Mouse (Mus musculus) hindbrain, postnatal 0 days (tissue): Measurements from ENCODE around the gene Sac3d1. TPM values are rescaled to one million over a fixed set of nuclear protein-coding genes. Genes with fewer than 3 reads are reported as not detected.
A peak's percentile ranks its signal among the peaks of the same experiment; 100 is the strongest.

Source experiments
- ATAC-seq: fragments of 200-750 bp; cut with Nextera tagmentation; 2 replicates; pipeline ENCODE4 v1.8.0; 2017; ENCODE audit warnings: mild to moderate bottlenecking, moderate TSS enrichment, moderate library complexity
- DNase-seq: peaks from one replicate; pipeline ENCODE4 v3.0.0-alpha.2; 2015; ENCODE audit warnings: low spot score
- H3K27ac ChIP-seq: fragments of 300-500 bp; sonication (generic); 2 replicates; pipeline ENCODE4 v1.5.1; 2014; ENCODE audit warnings: mild to moderate bottlenecking
- H3K27me3 ChIP-seq: fragments of 300-500 bp; sonication (generic); 2 replicates; pipeline ENCODE4 v1.6.1; 2014; ENCODE audit warnings: low read length, mixed read lengths; ENCODE audit not compliant: insufficient read depth
- H3K36me3 ChIP-seq: fragments of 300-500 bp; sonication (generic); 2 replicates; pipeline ENCODE4 v1.6.1; 2014; ENCODE audit warnings: low read length, mixed read lengths; ENCODE audit not compliant: insufficient read depth
- H3K4me1 ChIP-seq: fragments of 300-500 bp; sonication (generic); 2 replicates; pipeline ENCODE4 v1.6.1; 2014; ENCODE audit warnings: antibody characterized with exemption, low read length, mixed read lengths; ENCODE audit not compliant: insufficient read depth
- H3K4me2 ChIP-seq: fragments of 300-500 bp; sonication (generic); 2 replicates; pipeline ENCODE4 v1.6.1; 2014; ENCODE audit warnings: low read depth, mild to moderate bottlenecking, low read length, moderate library complexity, mixed read lengths
- H3K4me3 ChIP-seq: fragments of 300-500 bp; sonication (generic); 2 replicates; pipeline ENCODE4 v1.5.1; 2014; ENCODE audit warnings: low read length
- H3K9ac ChIP-seq: fragments of 300-500 bp; sonication (generic); replicated peaks from 2 replicates; pipeline ENCODE4 v1.6.1; 2014; ENCODE audit warnings: mild to moderate bottlenecking, low read length, moderate library complexity, mixed read lengths
- H3K9me3 ChIP-seq: fragments of 300-500 bp; sonication (generic); 2 replicates; pipeline ENCODE4 v1.6.1; 2016; ENCODE audit warnings: low read length, mixed read lengths
- CTCF ChIP-seq: IDR thresholded peaks from 2 replicates; pipeline ENCODE4 v1.5.1; 2016; ENCODE audit warnings: antibody characterized with exemption, control low read depth, low read depth
- WGBS: fragments of 180-500 bp; shearing (Covaris S2); extraction: QIAGEN DNeasy Blood & Tissue Kit; methylation state at CpG from one replicate; pipeline ENCODE4 v1.1.7; 2014; 5-methylcytosine and 5-hydroxymethylcytosine counted together
- polyA plus RNA-seq: library from polyadenylated mRNA; unstranded; fragments of >200 nt; fragmentation: Nextera tagmentation; extraction: Ambion mirVana; gene quantifications from 2 replicates; pipeline ENCODE4 v1.2.1, GENCODE M21; 2015
- total RNA-seq: library from RNA; depleted of rRNA; stranded (reverse); fragments of >200 nt; gene quantifications from 2 replicates; pipeline ENCODE4 v1.2.3, GENCODE M21; 2014

The Sac3d1 gene
- total and polyA plus RNA-seq, 2 experiments from 2014 or later: 51.9 to 91.5 TPM

DNA sequence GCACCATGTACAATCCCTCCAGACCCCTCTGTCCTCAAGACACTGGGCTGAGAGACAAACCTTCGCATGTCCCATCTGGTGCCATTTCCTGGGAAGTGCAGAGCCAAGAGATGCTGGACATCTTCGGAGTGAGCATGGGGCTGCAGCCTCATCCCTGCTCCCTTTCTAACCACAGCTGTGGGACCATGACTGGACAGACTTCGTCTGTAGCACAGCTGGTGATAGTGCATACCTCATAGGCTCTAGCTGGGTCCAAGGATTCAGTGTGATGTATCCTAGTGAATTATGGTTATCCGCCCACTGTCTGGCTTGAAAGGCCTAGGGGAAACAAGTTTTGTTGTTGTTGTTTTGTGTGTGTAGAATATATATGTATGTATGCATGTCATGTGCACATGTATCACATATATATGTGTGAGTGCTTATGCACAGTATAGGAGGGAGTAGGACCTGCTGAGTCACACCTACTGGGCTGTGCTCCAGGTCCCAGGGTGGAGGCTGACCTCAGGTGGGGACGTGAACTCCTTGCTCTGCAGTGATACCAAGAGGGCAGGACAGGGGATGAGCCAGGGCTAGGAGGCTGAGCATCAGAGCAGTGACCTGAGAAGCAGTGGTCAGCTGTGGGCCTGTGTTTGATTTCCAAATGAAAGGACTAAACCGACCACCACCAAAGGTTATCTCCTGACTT lies 16.1 kb downstream of the Sac3d1 start:
- no peaks in the 10 kb centered on the region for H3K27me3 ChIP-seq
- no peak overlapping the region for H3K4me2 ChIP-seq
- H3K9ac ChIP-seq: no peak overlapping the region
- no peak overlapping the region for H3K4me3 ChIP-seq
- H3K36me3 ChIP-seq: no peaks in the 10 kb centered on the region
- H3K4me1 ChIP-seq: no peaks in the 10 kb centered on the region
- no peak for DNase-seq
- 75% methylated on average over 6 of the region's 6 CpGs for WGBS
- ATAC-seq: no peak
- H3K27ac ChIP-seq: no peak overlapping the region
- TF ChIP-seq CTCF: no peak
- H3K9me3 ChIP-seq: no peaks in the 10 kb centered on the region

DNA sequence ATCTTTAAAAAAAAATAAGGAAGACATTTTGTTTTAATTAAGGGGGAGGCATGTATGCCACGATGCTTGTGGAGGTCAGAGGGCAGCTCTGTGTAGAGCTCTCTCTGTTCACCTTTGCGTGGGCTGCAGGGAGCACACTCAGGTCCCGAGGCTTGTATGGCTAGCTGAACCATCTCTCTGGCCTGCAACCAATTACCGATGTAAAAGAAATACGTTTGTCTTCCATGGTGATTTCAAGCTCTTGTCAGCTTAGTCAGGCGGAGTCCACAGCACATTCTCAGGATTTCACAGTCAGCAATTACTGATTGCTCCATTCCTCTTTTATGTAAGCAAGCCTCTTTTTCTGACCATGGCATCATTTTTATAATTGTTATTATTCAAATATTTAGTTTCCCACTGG lies 17.3 kb downstream of the Sac3d1 start:
- WGBS: 66% methylated on average over 6 of the region's 6 CpGs

DNA sequence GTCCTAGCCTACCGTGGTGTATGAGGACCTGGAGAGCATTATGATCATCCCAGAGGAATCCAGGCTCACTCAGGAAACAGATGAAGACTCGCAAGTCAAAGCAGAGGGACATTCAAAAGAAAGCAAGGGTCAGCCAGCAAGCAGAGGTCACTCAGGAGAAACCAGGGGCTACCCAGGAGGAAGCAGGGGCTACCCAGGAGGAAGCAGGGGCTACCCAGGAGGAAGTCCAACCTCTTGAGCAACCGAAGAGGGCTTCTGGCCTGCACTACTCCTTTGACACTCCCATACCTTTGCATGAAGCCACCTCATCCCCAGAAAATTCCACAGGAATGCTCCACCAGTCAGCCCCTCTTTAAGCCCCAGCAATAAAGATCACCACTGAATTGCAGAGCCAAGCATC lies 20.6 kb downstream of the Sac3d1 start:
- Histone ChIP-seq H3K27me3 (no peaks in the 10 kb centered on the region), H3K36me3 (no peaks in the 10 kb centered on the region), H3K4me2 (no peak overlapping the region), H3K9ac (no peak overlapping the region), H3K4me3 (no peak overlapping the region), H3K4me1 (no peaks in the 10 kb centered on the region), H3K9me3 (no peaks in the 10 kb centered on the region), H3K27ac (no peak overlapping the region)
- 93% methylated on average over 3 of the region's 3 CpGs for WGBS
- no peak for TF ChIP-seq CTCF
- DNase-seq: no peak
- ATAC-seq: no peak

More for the DNA sequence above, 17.3 kb downstream of the Sac3d1 start:
- ATAC-seq (no peak), DNase-seq (no peak)
- no peaks in the 10 kb centered on the region for H3K36me3 ChIP-seq
- no peak overlapping the region for H3K27ac ChIP-seq
- TF ChIP-seq CTCF: no peak
- no peak overlapping the region for H3K4me2 ChIP-seq
- no peaks in the 10 kb centered on the region for H3K9me3 ChIP-seq
- H3K27me3 ChIP-seq: no peaks in the 10 kb centered on the region
- no peak overlapping the region for H3K9ac ChIP-seq
- no peaks in the 10 kb centered on the region for H3K4me1 ChIP-seq
- H3K4me3 ChIP-seq: no peak overlapping the region

DNA sequence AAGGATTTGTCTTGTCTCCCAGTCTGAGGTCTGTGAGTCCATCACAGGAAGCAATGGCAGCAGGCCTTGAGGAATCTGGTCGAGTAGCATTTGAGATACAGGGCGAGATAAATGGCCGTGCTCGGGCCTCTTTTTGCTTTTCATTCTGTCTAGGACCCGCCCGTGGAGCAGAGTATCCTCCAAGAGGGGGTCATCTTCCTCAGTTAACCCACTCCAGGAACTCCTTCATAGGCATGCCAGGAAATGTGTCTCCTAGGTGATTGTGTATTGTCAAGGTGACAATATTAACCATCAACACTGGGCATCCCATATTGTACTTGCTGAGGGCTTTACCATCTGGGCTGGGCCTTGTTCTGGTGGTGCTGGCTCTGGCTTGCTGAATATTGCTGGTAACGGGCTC lies 24.3 kb downstream of the Sac3d1 start, which contains the start of gene AC131692.1:
Gene AC131692.1 (plus strand): TSS at position 301 of the 400 bp plus-strand sequence.
- Histone ChIP-seq H3K27me3 (no peaks in the 10 kb centered on the region), H3K27ac (no peak within 1 kb of the TSS), H3K36me3 (no peaks in the 10 kb centered on the region), H3K4me1 (no peaks in the 10 kb centered on the region), H3K9me3 (no peaks in the 10 kb centered on the region), H3K9ac (no peak within 1 kb of the TSS), H3K4me3 (no peak within 1 kb of the TSS), H3K4me2 (no peak within 1 kb of the TSS)
- ATAC-seq: no peak
- TF ChIP-seq CTCF: no peak
- 90% methylated on average over 7 of the region's 7 CpGs for WGBS
- DNase-seq: no peak

DNA sequence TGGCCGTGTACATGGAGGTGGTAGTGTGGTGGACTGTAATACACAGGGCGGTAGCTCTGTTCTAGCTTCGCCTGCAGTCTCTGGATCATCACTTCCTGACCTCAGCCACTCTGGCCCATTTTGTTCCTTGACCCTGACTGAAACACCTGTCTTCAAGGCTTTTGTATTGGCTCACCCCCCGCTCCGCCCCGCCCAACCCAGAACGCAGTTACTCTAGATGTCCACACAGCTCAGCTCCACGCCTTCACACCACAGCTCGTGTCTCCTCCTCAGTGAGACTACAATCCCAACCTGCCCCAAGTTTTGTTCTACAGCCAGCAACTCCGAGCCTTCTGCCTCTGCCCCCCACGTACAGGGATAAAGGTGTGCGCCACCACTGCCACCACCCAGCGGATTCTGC lies 29.6 kb downstream of the Sac3d1 start:
- WGBS: 94% methylated on average over 13 of the region's 13 CpGs
- no peak for ATAC-seq
- Histone ChIP-seq H3K4me3 (no peak overlapping the region), H3K9ac (no peak overlapping the region), H3K36me3 (no peaks in the 10 kb centered on the region), H3K27ac (no peak overlapping the region), H3K4me2 (no peak overlapping the region), H3K9me3 (no peaks in the 10 kb centered on the region), H3K4me1 (peaks cover 3% of the 10 kb centered on the region), H3K27me3 (no peaks in the 10 kb centered on the region)
- no peak for TF ChIP-seq CTCF
- no peak for DNase-seq

DNA sequence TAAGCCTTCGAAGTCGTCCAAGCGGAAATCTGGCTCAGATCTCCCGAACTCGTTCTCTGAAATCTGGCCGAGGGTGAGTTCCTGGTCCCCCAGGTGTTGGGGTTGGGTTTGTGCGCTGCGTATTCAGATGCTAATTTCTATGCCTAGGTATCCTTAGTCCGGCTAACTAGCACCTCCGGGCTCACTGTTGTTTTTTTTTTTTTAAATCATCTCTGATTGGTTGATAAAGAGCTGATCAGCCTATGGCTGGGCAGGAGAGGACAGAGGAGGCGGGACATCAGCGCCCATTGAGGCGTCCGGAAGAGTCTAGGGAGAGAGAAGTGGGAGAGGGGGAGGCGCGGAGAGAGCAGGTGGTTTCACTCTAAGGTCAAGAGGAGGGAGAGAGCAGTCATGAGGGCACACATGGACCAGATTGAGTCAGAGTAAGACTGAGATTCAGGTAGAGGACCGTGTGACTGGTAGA lies 33.0 kb downstream of the Sac3d1 start:
- DNase-seq (peak; percentile 54), ATAC-seq (peak; percentile 61; the same call in 1 of the 2 replicates)
- Histone ChIP-seq H3K4me1 (peaks cover 8% of the 10 kb centered on the region), H3K27me3 (no peaks in the 10 kb centered on the region), H3K4me2 (peak overlapping the region; percentile 94), H3K36me3 (peaks cover 22% of the 10 kb centered on the region), H3K9me3 (no peaks in the 10 kb centered on the region), H3K27ac (no peak overlapping the region), H3K9ac (no peak overlapping the region; the same call in 1 of the 2 replicates), H3K4me3 (peak overlapping the region; percentile 54)
- no peak for TF ChIP-seq CTCF
- WGBS: under 1% methylated on average over 17 of the region's 17 CpGs
